ENCODE assay signal across 8 mouse cellular contexts in genomic region chr1:162665486-162666174, GRCm38 (mm10). TPM values are rescaled to one million over a fixed set of nuclear protein-coding genes. Genes with fewer than 3 reads are reported as not detected.
DNase-seq lines count a peak whose midpoint lies in the region; ATAC-seq and TF ChIP-seq lines count a peak whose summit lies in the region.

No protein-coding gene starts in this region.

- H3K4me1 ChIP-seq in heart, postnatal 0 days (ENCODE audit: control insufficient read depth, insufficient read depth), result 0 out of 2 replicates have a peak, but pooled peaks cover 4% of the 10 kb centered on the region
- H3K4me1 ChIP-seq in liver, postnatal 0 days (ENCODE audit: insufficient read depth), result peaks cover 6% of the 10 kb centered on the region

- no peak overlapping the region for H3K27ac ChIP-seq in heart, postnatal 0 days (ENCODE audit: low read depth)
- no peak overlapping the region for H3K27ac ChIP-seq in liver, postnatal 0 days (ENCODE audit: low read depth)

- no peaks in the 10 kb centered on the region for H3K27me3 ChIP-seq in heart, postnatal 0 days (ENCODE audit: control insufficient read depth, insufficient read depth, low read length)
- H3K27me3 ChIP-seq in liver, postnatal 0 days (ENCODE audit: insufficient read depth, low read length), result no peaks in the 10 kb centered on the region

- peak overlapping the region; percentile 8 for H3K4me3 ChIP-seq in heart, postnatal 0 days (ENCODE audit: low read depth, low read length)
- no peak overlapping the region for H3K4me3 ChIP-seq in liver, postnatal 0 days (ENCODE audit: low read depth, low read length)

- H3K36me3 ChIP-seq in heart, postnatal 0 days (replicated peaks; ENCODE audit: control insufficient read depth, insufficient read depth, low read length), result 0 out of 2 replicates have a peak, but pooled peaks cover 6% of the 10 kb centered on the region
- H3K36me3 ChIP-seq in liver, postnatal 0 days (replicated peaks; ENCODE audit: insufficient read depth, low read length), result no peaks in the 10 kb centered on the region

- peak overlapping the region; percentile 27; the same call in 1 of the 2 replicates for H3K9ac ChIP-seq in heart, postnatal 0 days (replicated peaks; ENCODE audit: low read depth, low read length)
- H3K9ac ChIP-seq in liver, postnatal 0 days (replicated peaks), result 0 out of 2 replicates have a peak overlapping the region, but pooled peaks have one; percentile 30

- TF ChIP-seq EP300 in heart, postnatal 0 days (IDR thresholded peaks at IDR 0.05; ENCODE audit: low read depth), result no peak
- TF ChIP-seq EP300 in liver, postnatal 0 days (IDR thresholded peaks at IDR 0.05; ENCODE audit: low read depth), result no peak

- H3K4me2 ChIP-seq in heart, postnatal 0 days (ENCODE audit: low read depth, low read length), result peak overlapping the region; percentile 45
- H3K4me2 ChIP-seq in liver, postnatal 0 days (ENCODE audit: low read depth, low read length), result peak overlapping the region; percentile 67

- TF ChIP-seq CTCF in heart, postnatal 0 days (IDR thresholded peaks at IDR 0.05; ENCODE audit: low read depth), result no peak
- TF ChIP-seq CTCF in liver, postnatal 0 days (IDR thresholded peaks at IDR 0.05; ENCODE audit: low read depth), result no peak

- ATAC-seq in heart, postnatal 0 days (ENCODE audit: insufficient read depth, low read depth), result peak; percentile 67
- ATAC-seq in liver, postnatal 0 days, result peak; percentile 74

- DNase-seq in kidney, postnatal 10 days, result peak; percentile 37
- DNase-seq in kidney, adult 9 months, result no peak
- peak; percentile 39 for DNase-seq in adipocyte (ENCODE audit: low spot score)
- DNase-seq in heart, postnatal 0 days (ENCODE audit: low spot score), result peak; percentile 16
- no peak for DNase-seq in liver, postnatal 0 days
- DNase-seq in spleen, adult 12 weeks (ENCODE audit: low spot score), result no peak
- no peak for DNase-seq in testis, postnatal 10 days (ENCODE audit: low spot score)
- DNase-seq in cerebellum, postnatal 25 days, result no peak

- WGBS in heart, postnatal 0 days, result 2% methylated on average over 11 of the region's 11 CpGs
- WGBS in liver, postnatal 0 days (ENCODE audit: insufficient replicate concordance), result 2% methylated on average over 11 of the region's 11 CpGs

- H3K9me3 ChIP-seq in heart, postnatal 0 days (replicated peaks; ENCODE audit: control insufficient read depth, low read length), result no peaks in the 10 kb centered on the region
- no peaks in the 10 kb centered on the region for H3K9me3 ChIP-seq in liver, postnatal 0 days (ENCODE audit: low read length)

RNA-seq across cellular contexts. Expression of gene Myocos, which starts 7.6 kb away (rescaled TPM):
- not detected in 2 replicates for total RNA-seq in heart, postnatal 0 days (2014; rRNA removed; ENCODE audit: low replicate concordance)
- polyA plus RNA-seq in heart, postnatal 0 days (2015; fragmentation: Nextera tagmentation; extraction: Ambion mirVana), result not detected in 2 replicates
- not detected in 2 replicates for polyA plus RNA-seq in liver, postnatal 0 days (2015; fragmentation: Nextera tagmentation; extraction: Ambion mirVana)

RNA-seq across cellular contexts. Expression of gene Myoc, which starts 26.7 kb away (rescaled TPM):
- 0.46 TPM in 1 of 2 replicates, not detected in the other for total RNA-seq in heart, postnatal 0 days (2014; rRNA removed; ENCODE audit: low replicate concordance)
- polyA plus RNA-seq in heart, postnatal 0 days (2015; fragmentation: Nextera tagmentation; extraction: Ambion mirVana), result not detected in 2 replicates
- polyA plus RNA-seq in liver, postnatal 0 days (2015; fragmentation: Nextera tagmentation; extraction: Ambion mirVana), result not detected in 2 replicates

Comparison
In these comparisons a context has a peak if more than half of its experiments do, and no peak if none do; other contexts are left out.
1. DNase-seq: peak in kidney, postnatal 10 days (single experiment), adipocyte (single experiment) and heart, postnatal 0 days (single experiment); none in kidney, adult 9 months (single experiment), liver, postnatal 0 days (single experiment), spleen, adult 12 weeks (single experiment), testis, postnatal 10 days (single experiment) and cerebellum, postnatal 25 days (0 of 2).